Mouse (Mus musculus) liver, embryonic 15.5 days (tissue): ENCODE measurements around the gene Dazap2. TPM values are rescaled to one million over a fixed set of nuclear protein-coding genes. Genes with fewer than 3 reads are reported as not detected.

ENCODE experiments used
- ATAC-seq: fragments of 200-750 bp; cut with Nextera tagmentation; 2 replicates; pipeline ENCODE4 v1.8.0; 2017; ENCODE audit warnings: moderate number of reproducible peaks, mild to moderate bottlenecking, moderate library complexity; ENCODE audit not compliant: insufficient read depth
- H3K27ac ChIP-seq: fragments of 300-500 bp; sonication (generic); replicated peaks from 2 replicates; pipeline ENCODE4 v1.5.1; 2015; ENCODE audit warnings: mild to moderate bottlenecking, inconsistent platforms
- H3K27me3 ChIP-seq: fragments of 300-500 bp; sonication (generic); 2 replicates; pipeline ENCODE4 v1.6.1; 2015; ENCODE audit warnings: mild to moderate bottlenecking, inconsistent platforms
- H3K36me3 ChIP-seq: fragments of 300-500 bp; sonication (generic); replicated peaks from 2 replicates; pipeline ENCODE4 v1.6.1; 2015; ENCODE audit warnings: moderate library complexity, mild to moderate bottlenecking, inconsistent platforms
- H3K4me1 ChIP-seq: fragments of 300-500 bp; sonication (generic); replicated peaks from 2 replicates; pipeline ENCODE4 v1.6.1; 2015; ENCODE audit warnings: inconsistent platforms
- H3K4me2 ChIP-seq: fragments of 300-500 bp; sonication (generic); 2 replicates; pipeline ENCODE4 v1.6.1; 2015; ENCODE audit warnings: moderate library complexity, mild to moderate bottlenecking, inconsistent platforms
- H3K4me3 ChIP-seq: fragments of 300-500 bp; sonication (generic); replicated peaks from 2 replicates; pipeline ENCODE4 v1.5.1; 2015; ENCODE audit warnings: mild to moderate bottlenecking, inconsistent platforms
- H3K9ac ChIP-seq: fragments of 300-500 bp; sonication (generic); 2 replicates; pipeline ENCODE4 v1.6.1; 2015; ENCODE audit warnings: moderate library complexity, mild to moderate bottlenecking, inconsistent platforms
- H3K9me3 ChIP-seq: fragments of 300-500 bp; sonication (generic); replicated peaks from 2 replicates; pipeline ENCODE4 v1.6.1; 2016; ENCODE audit warnings: inconsistent platforms
- WGBS: fragments of 180-500 bp; shearing (Covaris S2); methylation state at CpG from one replicate; pipeline ENCODE4 v1.1.7; 2015; ENCODE audit warnings: mixed read lengths; ENCODE audit not compliant: insufficient replicate concordance; 5-methylcytosine and 5-hydroxymethylcytosine counted together
- polyA plus RNA-seq: library from polyadenylated mRNA; unstranded; fragments of >200 nt; fragmentation: Nextera tagmentation; extraction: Ambion mirVana; gene quantifications from 2 replicates; pipeline ENCODE4 v1.2.1, GENCODE M21; 2015

The Dazap2 gene
- 145 and 148 TPM in 2 replicates for polyA plus RNA-seq

GRCm38 (mm10) chr15:100614996-100615824 is at the start of gene Dazap2:
TSS of gene Dazap2 (plus strand) at chr15:100615349.
- H3K27ac ChIP-seq, result peak within 1 kb of the TSS; percentile 98
- H3K4me2 ChIP-seq, result peak within 1 kb of the TSS; percentile 88
- peaks cover 30% of the 10 kb centered on the region for H3K4me1 ChIP-seq
- under 1% methylated on average over 97 of the region's 99 CpGs for WGBS
- H3K4me3 ChIP-seq, result peak within 1 kb of the TSS; percentile 93
- peak; percentile 86 for ATAC-seq
- no peaks in the 10 kb centered on the region for H3K9me3 ChIP-seq
- H3K36me3 ChIP-seq, result peaks cover 38% of the 10 kb centered on the region
- H3K9ac ChIP-seq, result peak within 1 kb of the TSS; percentile 96
- H3K27me3 ChIP-seq, result no peaks in the 10 kb centered on the region

- ATAC-seq, result no peak
- Histone ChIP-seq H3K9ac (no peak overlapping the region), H3K4me3 (no peak overlapping the region), H3K4me2 (no peak overlapping the region), H3K36me3 (no peaks in the 10 kb centered on the region), H3K27ac (no peak overlapping the region), H3K27me3 (peaks cover 18% of the 10 kb centered on the region; the same call in 1 of the 2 replicates), H3K9me3 (no peaks in the 10 kb centered on the region), H3K4me1 (no peaks in the 10 kb centered on the region)
- 33% methylated on average over 2 of the region's 2 CpGs for WGBS
Observed at GRCm38 (mm10) chr15:100566531-100566930, 48.6 kb upstream of the Dazap2 start.

GRCm38 (mm10) chr15:100569239-100569638 is 45.9 kb upstream of the Dazap2 start:
- no peaks in the 10 kb centered on the region for H3K9me3 ChIP-seq
- no peaks in the 10 kb centered on the region for H3K36me3 ChIP-seq
- no peak overlapping the region for H3K9ac ChIP-seq
- no peak overlapping the region for H3K4me2 ChIP-seq
- no peak overlapping the region for H3K4me3 ChIP-seq
- ATAC-seq, result no peak
- H3K4me1 ChIP-seq, result no peaks in the 10 kb centered on the region
- peaks cover 21% of the 10 kb centered on the region; the same call in 1 of the 2 replicates for H3K27me3 ChIP-seq
- WGBS, result 48% methylated on average over 3 of the region's 3 CpGs
- no peak overlapping the region for H3K27ac ChIP-seq

GRCm38 (mm10) chr15:100573946-100574345 is 41.2 kb upstream of the Dazap2 start:
- ATAC-seq, result no peak
- 61% methylated on average over 6 of the region's 6 CpGs for WGBS
- H3K9ac ChIP-seq, result no peak overlapping the region
- H3K4me1 ChIP-seq, result no peaks in the 10 kb centered on the region
- H3K27ac ChIP-seq, result no peak overlapping the region
- H3K4me2 ChIP-seq, result no peak overlapping the region
- H3K4me3 ChIP-seq, result no peak overlapping the region
- H3K9me3 ChIP-seq, result no peaks in the 10 kb centered on the region
- H3K27me3 ChIP-seq, result peaks cover 18% of the 10 kb centered on the region; the same call in 1 of the 2 replicates
- no peaks in the 10 kb centered on the region for H3K36me3 ChIP-seq

- Histone ChIP-seq H3K9ac (no peak overlapping the region), H3K4me2 (no peak overlapping the region), H3K27ac (no peak overlapping the region), H3K36me3 (no peaks in the 10 kb centered on the region), H3K27me3 (peaks cover 14% of the 10 kb centered on the region; the same call in 1 of the 2 replicates), H3K9me3 (no peaks in the 10 kb centered on the region), H3K4me3 (no peak overlapping the region), H3K4me1 (no peaks in the 10 kb centered on the region)
- WGBS, result 69% methylated on average over 2 of the region's 2 CpGs
- ATAC-seq, result no peak
Observed at GRCm38 (mm10) chr15:100574378-100574777, 40.8 kb upstream of the Dazap2 start.

- H3K4me1 ChIP-seq, result no peaks in the 10 kb centered on the region
- no peak overlapping the region for H3K27ac ChIP-seq
- peaks cover 7% of the 10 kb centered on the region; the same call in 1 of the 2 replicates for H3K27me3 ChIP-seq
- H3K4me2 ChIP-seq, result no peak overlapping the region
- H3K9me3 ChIP-seq, result no peaks in the 10 kb centered on the region
- 54% methylated on average over 12 of the region's 12 CpGs for WGBS
- H3K9ac ChIP-seq, result no peak overlapping the region
- no peak for ATAC-seq
- no peaks in the 10 kb centered on the region for H3K36me3 ChIP-seq
- no peak overlapping the region for H3K4me3 ChIP-seq
Observed at GRCm38 (mm10) chr15:100575366-100575765, 39.8 kb upstream of the Dazap2 start.

GRCm38 (mm10) chr15:100576392-100576791 is 38.8 kb upstream of the Dazap2 start:
- ATAC-seq, result no peak
- Histone ChIP-seq H3K27ac (no peak overlapping the region), H3K27me3 (peaks cover 7% of the 10 kb centered on the region; the same call in 1 of the 2 replicates), H3K4me1 (no peaks in the 10 kb centered on the region), H3K4me2 (no peak overlapping the region), H3K9ac (no peak overlapping the region), H3K36me3 (no peaks in the 10 kb centered on the region), H3K9me3 (no peaks in the 10 kb centered on the region), H3K4me3 (no peak overlapping the region)
- 66% methylated on average over 6 of the region's 6 CpGs for WGBS

GRCm38 (mm10) chr15:100576810-100577209 is 38.3 kb upstream of the Dazap2 start:
- no peak overlapping the region for H3K9ac ChIP-seq
- WGBS, result 45% methylated on average over 6 of the region's 6 CpGs
- no peak overlapping the region for H3K4me2 ChIP-seq
- H3K4me3 ChIP-seq, result no peak overlapping the region
- no peak for ATAC-seq
- H3K9me3 ChIP-seq, result no peaks in the 10 kb centered on the region
- H3K27ac ChIP-seq, result no peak overlapping the region
- H3K36me3 ChIP-seq, result no peaks in the 10 kb centered on the region
- no peaks in the 10 kb centered on the region for H3K4me1 ChIP-seq
- peaks cover 7% of the 10 kb centered on the region; the same call in 1 of the 2 replicates for H3K27me3 ChIP-seq

GRCm38 (mm10) chr15:100577972-100578371 is 37.2 kb upstream of the Dazap2 start:
- Histone ChIP-seq H3K36me3 (no peaks in the 10 kb centered on the region), H3K4me1 (no peaks in the 10 kb centered on the region), H3K4me2 (no peak overlapping the region), H3K4me3 (no peak overlapping the region), H3K9ac (no peak overlapping the region), H3K27me3 (peaks cover 8% of the 10 kb centered on the region; the same call in 1 of the 2 replicates), H3K27ac (no peak overlapping the region), H3K9me3 (no peaks in the 10 kb centered on the region)
- ATAC-seq, result no peak
- 76% methylated on average over 16 of the region's 16 CpGs for WGBS

- Histone ChIP-seq H3K9me3 (no peaks in the 10 kb centered on the region), H3K4me1 (no peaks in the 10 kb centered on the region), H3K27me3 (peaks cover 8% of the 10 kb centered on the region; the same call in 1 of the 2 replicates), H3K9ac (no peak overlapping the region), H3K36me3 (no peaks in the 10 kb centered on the region), H3K4me2 (no peak overlapping the region), H3K27ac (no peak overlapping the region), H3K4me3 (no peak overlapping the region)
- no peak for ATAC-seq
- 74% methylated on average over 10 of the region's 10 CpGs for WGBS
Observed at GRCm38 (mm10) chr15:100580108-100580507, 35.0 kb upstream of the Dazap2 start.

GRCm38 (mm10) chr15:100585931-100586330 is 29.2 kb upstream of the Dazap2 start:
- Histone ChIP-seq H3K4me2 (no peak overlapping the region), H3K9ac (no peak overlapping the region), H3K9me3 (no peaks in the 10 kb centered on the region), H3K4me3 (no peak overlapping the region), H3K36me3 (no peaks in the 10 kb centered on the region), H3K27ac (no peak overlapping the region), H3K4me1 (no peaks in the 10 kb centered on the region), H3K27me3 (peaks cover 9% of the 10 kb centered on the region; the same call in 1 of the 2 replicates)
- no peak for ATAC-seq
- 73% methylated on average over 16 of the region's 16 CpGs for WGBS
